In genomic region chr3:108855371-108855770, GRCm38 (mm10) we compare ENCODE assay signal across 8 mouse cellular contexts. TPM values are rescaled to one million over a fixed set of nuclear protein-coding genes. Genes with fewer than 3 reads are reported as not detected.
DNase-seq lines count a peak whose midpoint lies in the region; ATAC-seq and TF ChIP-seq lines count a peak whose summit lies in the region.

No protein-coding gene starts in this region.

- H3K4me2 ChIP-seq in forebrain, embryonic 14.5 days (ENCODE audit: low read length), result 0 out of 2 replicates have a peak overlapping the region, but pooled peaks have one; percentile 1
- H3K4me2 ChIP-seq in heart, embryonic 16.5 days (ENCODE audit: low read depth, low read length), result no peak overlapping the region
- no peak overlapping the region for H3K4me2 ChIP-seq in midbrain, postnatal 0 days (ENCODE audit: low read depth, low read length, poor library complexity, severe bottlenecking)

- DNase-seq in 3T3-L1 (ENCODE audit: low read depth, low spot score), result peak; percentile 95
- peak; percentile 46 for DNase-seq in MN1 (ENCODE audit: low spot score)
- DNase-seq in forebrain, embryonic 14.5 days (ENCODE audit: low spot score), result peak; percentile 66
- DNase-seq in left cerebral cortex, adult 8-10 months (ENCODE audit: low spot score in 2 of 2), result peak; percentile 55 to 95
- DNase-seq in midbrain, postnatal 0 days (ENCODE audit: low spot score), result peak; percentile 62
- no peak for DNase-seq in B cell, adult 2 months

- H3K4me3 ChIP-seq in forebrain, embryonic 14.5 days (ENCODE audit: low read depth, low read length), result no peak overlapping the region
- H3K4me3 ChIP-seq in heart, embryonic 16.5 days (ENCODE audit: low read length), result no peak overlapping the region
- H3K4me3 ChIP-seq in midbrain, postnatal 0 days (ENCODE audit: low read depth, low read length), result no peak overlapping the region

- no peaks in the 10 kb centered on the region for H3K27me3 ChIP-seq in forebrain, embryonic 14.5 days (replicated peaks; ENCODE audit: control insufficient read depth, insufficient read depth, low read length)
- no peaks in the 10 kb centered on the region for H3K27me3 ChIP-seq in heart, embryonic 16.5 days (ENCODE audit: control insufficient read depth, insufficient read depth, low read length)
- no peaks in the 10 kb centered on the region for H3K27me3 ChIP-seq in midbrain, postnatal 0 days (ENCODE audit: insufficient read depth, low read length)

- WGBS in forebrain, embryonic 14.5 days, result 47% methylated on average over 12 of the region's 12 CpGs
- 38% methylated on average over 12 of the region's 12 CpGs for WGBS in heart, embryonic 16.5 days
- WGBS in midbrain, postnatal 0 days, result 38% methylated on average over 12 of the region's 12 CpGs

- ATAC-seq in forebrain, embryonic 14.5 days, result peak; percentile 33; the same call in 1 of the 2 replicates
- ATAC-seq in heart, embryonic 16.5 days (replicated peaks; ENCODE audit: extremely low read depth, insufficient read depth, low FRiP score), result no peak
- ATAC-seq in midbrain, postnatal 0 days (ENCODE audit: low FRiP score), result no peak
- no peak for ATAC-seq in activated CD4-positive, CD25-positive, alpha-beta regulatory T cell, adult 4 months

- no peaks in the 10 kb centered on the region for H3K9me3 ChIP-seq in forebrain, embryonic 14.5 days (replicated peaks; ENCODE audit: control insufficient read depth, low read length)
- H3K9me3 ChIP-seq in heart, embryonic 16.5 days (replicated peaks; ENCODE audit: control insufficient read depth, low read length), result no peaks in the 10 kb centered on the region
- no peaks in the 10 kb centered on the region for H3K9me3 ChIP-seq in midbrain, postnatal 0 days (ENCODE audit: low read length)

- peaks cover 17% of the 10 kb centered on the region for H3K4me1 ChIP-seq in forebrain, embryonic 14.5 days (ENCODE audit: control insufficient read depth, insufficient read depth, low read length)
- peaks cover 25% of the 10 kb centered on the region for H3K4me1 ChIP-seq in heart, embryonic 16.5 days (ENCODE audit: control insufficient read depth, insufficient read depth, low read length)
- peaks cover 6% of the 10 kb centered on the region for H3K4me1 ChIP-seq in midbrain, postnatal 0 days (ENCODE audit: insufficient read depth, low read length)

- H3K27ac ChIP-seq in forebrain, embryonic 14.5 days (ENCODE audit: low read depth, low read length), result peak overlapping the region; percentile 55; the same call in 1 of the 2 replicates
- H3K27ac ChIP-seq in heart, embryonic 16.5 days (ENCODE audit: low read length), result peak overlapping the region; percentile 17
- H3K27ac ChIP-seq in midbrain, postnatal 0 days (ENCODE audit: low read depth, low read length), result peak overlapping the region; percentile 18; the same call in 1 of the 2 replicates

- H3K36me3 ChIP-seq in forebrain, embryonic 14.5 days (ENCODE audit: control insufficient read depth, insufficient read depth, low read length), result no peaks in the 10 kb centered on the region
- no peaks in the 10 kb centered on the region for H3K36me3 ChIP-seq in heart, embryonic 16.5 days (ENCODE audit: control insufficient read depth, insufficient read depth)
- no peaks in the 10 kb centered on the region for H3K36me3 ChIP-seq in midbrain, postnatal 0 days (ENCODE audit: insufficient read depth, low read length)

- H3K9ac ChIP-seq in forebrain, embryonic 14.5 days (ENCODE audit: low read length), result no peak overlapping the region
- H3K9ac ChIP-seq in heart, embryonic 16.5 days (ENCODE audit: low read length), result no peak overlapping the region
- H3K9ac ChIP-seq in midbrain, postnatal 0 days (replicated peaks; ENCODE audit: low read length, poor library complexity, severe bottlenecking), result no peak overlapping the region

- no peak for TF ChIP-seq CTCF in midbrain, postnatal 0 days (IDR thresholded peaks at IDR 0.05)

RNA-seq across cellular contexts. Expression of gene Stxbp3, which starts 15.0 kb away (rescaled TPM):
- polyA plus RNA-seq in forebrain, embryonic 14.5 days (2014; fragmentation: Nextera tagmentation; extraction: Ambion mirVana), result 13.8 and 14.0 TPM in 2 replicates
- polyA plus RNA-seq in heart, embryonic 16.5 days (2015; fragmentation: Nextera tagmentation; extraction: Ambion mirVana), result 32.2 and 33.1 TPM in 2 replicates
- 10 to 100 TPM; 25.3 to 32.4 (median 28.7) TPM for total RNA-seq in left cerebral cortex, adult 8-10 months (2022)
- total RNA-seq in midbrain, postnatal 0 days (2014; rRNA removed), result 8.8 and 12.3 TPM in 2 replicates
- 10.7 and 11.7 TPM in 2 replicates for polyA plus RNA-seq in midbrain, postnatal 0 days (2015; fragmentation: Nextera tagmentation; extraction: Ambion mirVana)
- polyA plus RNA-seq in activated CD4-positive, CD25-positive, alpha-beta regulatory T cell, adult 4 months (2017; shearing (Covaris generic)), result 10 to 100 TPM; 58.1 to 69.1 TPM

RNA-seq across cellular contexts. Expression of gene Fndc7, which starts 34.4 kb away (rescaled TPM):
- polyA plus RNA-seq in forebrain, embryonic 14.5 days (2014; fragmentation: Nextera tagmentation; extraction: Ambion mirVana), result 0.07 TPM in 1 of 2 replicates, not detected in the other
- 0.10 and 0.21 TPM in 2 replicates for polyA plus RNA-seq in heart, embryonic 16.5 days (2015; fragmentation: Nextera tagmentation; extraction: Ambion mirVana)
- total RNA-seq in left cerebral cortex, adult 8-10 months (2022), result under 1 TPM; 0.11 to 0.35 (median 0.14) TPM
- total RNA-seq in midbrain, postnatal 0 days (2014; rRNA removed), result not detected in 2 replicates
- 0.09 TPM in 1 of 2 replicates, not detected in the other for polyA plus RNA-seq in midbrain, postnatal 0 days (2015; fragmentation: Nextera tagmentation; extraction: Ambion mirVana)
- under 1 TPM; 0.11 to 0.21 TPM for polyA plus RNA-seq in activated CD4-positive, CD25-positive, alpha-beta regulatory T cell, adult 4 months (2017; shearing (Covaris generic))

RNA-seq across cellular contexts. Expression of gene Prpf38b, which starts 56.2 kb away (rescaled TPM):
- polyA plus RNA-seq in forebrain, embryonic 14.5 days (2014; fragmentation: Nextera tagmentation; extraction: Ambion mirVana), result 33.9 and 42.6 TPM in 2 replicates
- 49.9 and 60.6 TPM in 2 replicates for polyA plus RNA-seq in heart, embryonic 16.5 days (2015; fragmentation: Nextera tagmentation; extraction: Ambion mirVana)
- 10 to 100 TPM; 34.9 to 45.6 (median 40.1) TPM for total RNA-seq in left cerebral cortex, adult 8-10 months (2022)
- 33.5 and 36.9 TPM in 2 replicates for total RNA-seq in midbrain, postnatal 0 days (2014; rRNA removed)
- 32.5 and 42.2 TPM in 2 replicates for polyA plus RNA-seq in midbrain, postnatal 0 days (2015; fragmentation: Nextera tagmentation; extraction: Ambion mirVana)
- 100 to 1,000 TPM; 109 to 118 TPM for polyA plus RNA-seq in activated CD4-positive, CD25-positive, alpha-beta regulatory T cell, adult 4 months (2017; shearing (Covaris generic))

Comparison
In these comparisons a context has a peak if more than half of its experiments do, and no peak if none do; other contexts are left out.
1. DNase-seq: peak in 3T3-L1 (single experiment), MN1 (single experiment), forebrain, embryonic 14.5 days (single experiment), left cerebral cortex, adult 8-10 months (2 of 2) and midbrain, postnatal 0 days (single experiment); none in B cell, adult 2 months (0 of 2).
2. Peak in every context shown above with its lines, with median percentiles within 50 percentile points of each other: H3K27ac ChIP-seq.